Mouse (Mus musculus) T-helper 2 cell (primary cell): ENCODE results near the gene Scai.

Experiments used
- in situ Hi-C: fragments of 300-600 bp; cut with MboI, MseI; formaldehyde crosslinking; loops from one replicate; pipeline ENCODE4 v1.15.1; 2025; ENCODE audit warnings: high pct_unique_total_duplicates

Scai gene

GRCm38 (mm10) chr2:39190561-39191056 is at the start of gene Scai:
TSS of gene Scai (minus strand) at chr2:39190734.
- in situ Hi-C loops: loop anchor here (10.0 kb wide), 1 partner anchor 256 kb away; the partner anchor contains the start of gene Olfml2a

- in situ Hi-C loops: loop anchor here (10.0 kb wide), 1 partner anchor 162 kb away; the partner anchor contains the start of gene Golga1
Observed at GRCm38 (mm10) chr2:39226731-39227130, 36.2 kb upstream of the Scai start.

GRCm38 (mm10) chr2:39226019-39226640 is 35.6 kb upstream of the Scai start, which contains the start of gene Ppp6c:
TSS of gene Ppp6c (minus strand) at chr2:39226451.
- in situ Hi-C loops: loop anchor here (10.0 kb wide), 1 partner anchor 161 kb away; the partner anchor contains the start of gene Golga1

- in situ Hi-C loops: loop anchor here (10.0 kb wide), 1 partner anchor 161 kb away; the partner anchor contains the start of gene Golga1
Observed at GRCm38 (mm10) chr2:39225331-39226018, 34.9 kb upstream of the Scai start.

- in situ Hi-C loops: loop anchor here (10.0 kb wide), 1 partner anchor 160 kb away; the partner anchor contains the start of gene Golga1
Observed at GRCm38 (mm10) chr2:39224621-39225020, 34.1 kb upstream of the Scai start.

GRCm38 (mm10) chr2:39220010-39220409 is 29.5 kb upstream of the Scai start:
- in situ Hi-C loops: loop anchor here (10.0 kb wide), 1 partner anchor 155 kb away; the partner anchor contains the start of gene Golga1

GRCm38 (mm10) chr2:39219034-39219433 is 28.5 kb upstream of the Scai start:
- in situ Hi-C loops: no loop called here

GRCm38 (mm10) chr2:39217150-39217549 is 26.6 kb upstream of the Scai start:
- in situ Hi-C loops: no loop called here

- in situ Hi-C loops: no loop called here
Observed at GRCm38 (mm10) chr2:39210738-39211137, 20.2 kb upstream of the Scai start.

- in situ Hi-C loops: no loop called here
Observed at GRCm38 (mm10) chr2:39203359-39203758, 12.8 kb upstream of the Scai start.

GRCm38 (mm10) chr2:39194809-39195208 is 4.3 kb upstream of the Scai start:
- in situ Hi-C loops: loop anchor here (10.0 kb wide), 1 partner anchor 260 kb away; the partner anchor contains the start of gene Olfml2a

GRCm38 (mm10) chr2:39189961-39190560 is 473 bp downstream of the Scai start:
- in situ Hi-C loops: loop anchor here (10.0 kb wide), 1 partner anchor 255 kb away; the partner anchor contains the start of gene Olfml2a

- in situ Hi-C loops: no loop called here
Observed at GRCm38 (mm10) chr2:39185942-39186341, 4.6 kb downstream of the Scai start.

GRCm38 (mm10) chr2:39183587-39183986 is 6.9 kb downstream of the Scai start:
- in situ Hi-C loops: no loop called here

GRCm38 (mm10) chr2:39160996-39161395 is 29.5 kb downstream of the Scai start:
- in situ Hi-C loops: no loop called here

GRCm38 (mm10) chr2:39157916-39158315 is 32.6 kb downstream of the Scai start:
- in situ Hi-C loops: no loop called here

GRCm38 (mm10) chr2:39156821-39157220 is 33.7 kb downstream of the Scai start:
- in situ Hi-C loops: no loop called here

GRCm38 (mm10) chr2:39150943-39151342 is 39.6 kb downstream of the Scai start:
- in situ Hi-C loops: no loop called here

- in situ Hi-C loops: no loop called here
Observed at GRCm38 (mm10) chr2:39148075-39148474, 42.5 kb downstream of the Scai start.

- in situ Hi-C loops: no loop called here
Observed at GRCm38 (mm10) chr2:39146469-39146868, 44.1 kb downstream of the Scai start.

- in situ Hi-C loops: no loop called here
Observed at GRCm38 (mm10) chr2:39142357-39142948, 48.1 kb downstream of the Scai start.
